Mouse (Mus musculus) layer of hippocampus, adult 8-10 months (tissue): ENCODE results near the gene Zwilch. TPM values are rescaled to one million over a fixed set of nuclear protein-coding genes. Genes with fewer than 3 reads are reported as not detected.

Source experiments
- DNase-seq, 2 experiments: peaks; one replicate each; pipeline ENCODE4 v3.0.0; 2022; ENCODE audit warnings: low spot score in 2 of 2
- total RNA-seq, 4 experiments: library from RNA; stranded (reverse); gene quantifications; 2 replicates each; pipeline ENCODE4 v1.2.4; 2022

The Zwilch gene
- total RNA-seq, 4 experiments from 2014 or later, result 4.6 to 6.8 (median 5.6) TPM

GRCm38 (mm10) chr9:64110502-64110901, 62.4 kb downstream of the Zwilch start:
- DNase-seq, result no peak

GRCm38 (mm10) chr9:64105301-64105700, 67.6 kb downstream of the Zwilch start:
- DNase-seq, result no peak

- peak; percentile 14 to 59 for DNase-seq
These were observed 72.5 kb downstream of the Zwilch start for GRCm38 (mm10) chr9:64100442-64100841.

GRCm38 (mm10) chr9:64098282-64098681, 74.6 kb downstream of the Zwilch start:
- DNase-seq, result no peak

- DNase-seq, result peak; percentile 19 to 42
These were observed 78.8 kb downstream of the Zwilch start for GRCm38 (mm10) chr9:64094083-64094482.

- no peak for DNase-seq
These were observed 83.9 kb downstream of the Zwilch start for GRCm38 (mm10) chr9:64089004-64089403.

- no peak for DNase-seq
These were observed 84.6 kb downstream of the Zwilch start for GRCm38 (mm10) chr9:64088346-64088745.

GRCm38 (mm10) chr9:64087461-64088235, 85.3 kb downstream of the Zwilch start:
- peak; percentile 56 to 83 for DNase-seq

Other genes with a start within 250 kb of the Zwilch start
- gene Smad6, start 151.0 kb downstream of the Zwilch start, total RNA-seq, result 1 to 10 TPM; 1.7 to 2.5 (median 2.0) TPM
- gene Lctl, start 56.0 kb downstream of the Zwilch start, total RNA-seq, result under 1 TPM in 1 of 4 experiments, not detected in 3; 0.76 TPM
- gene Rpl4, start 271 bp upstream of the Zwilch start, total RNA-seq, result 100 to 1,000 TPM; 522 to 674 (median 595) TPM
- gene Snapc5, start 6.2 kb upstream of the Zwilch start, total RNA-seq, result 10 to 100 TPM; 16.5 to 19.2 (median 16.7) TPM
- 1 to 10 TPM; 1.8 to 3.8 (median 3.0) TPM for gene Uchl4, start 62.1 kb upstream of the Zwilch start, total RNA-seq
- 100 to 1,000 TPM; 290 to 306 (median 301) TPM for gene Map2k1, start 80.5 kb upstream of the Zwilch start, total RNA-seq
- 10 to 100 TPM; 11.7 to 23.6 (median 17.9) TPM for gene Tipin, start 108.5 kb upstream of the Zwilch start, total RNA-seq
- 10 to 100 TPM; 28.9 to 30.1 (median 29.6) TPM for gene Dis3l, start 168.2 kb upstream of the Zwilch start, total RNA-seq
- gene Megf11, start 212.5 kb upstream of the Zwilch start, total RNA-seq, result 10 to 100 TPM; 11.7 to 16.9 (median 14.2) TPM